Mouse (Mus musculus) brain, embryonic 14.5 days (tissue): Measurements from ENCODE around the gene Arsa.

Source experiments
- CTCF ChIP-seq: fragments of 200-500 bp; IDR thresholded peaks from 2 replicates; pipeline ENCODE4 v1.5.1; 2012; ENCODE audit warnings: inconsistent platforms, mild to moderate bottlenecking, moderate library complexity, borderline replicate concordance; ENCODE audit not compliant: insufficient read depth, insufficient read length; ENCODE audit errors: extremely low read depth
- POLR2A ChIP-seq: fragments of 200-500 bp; IDR thresholded peaks from 2 replicates; pipeline ENCODE4 v1.6.1; 2012; ENCODE audit warnings: mild to moderate bottlenecking, inconsistent platforms, borderline replicate concordance; ENCODE audit not compliant: poor library complexity, insufficient read depth, insufficient read length, severe bottlenecking; ENCODE audit errors: extremely low read depth

- no peak for TF ChIP-seq CTCF
- no peak for TF ChIP-seq POLR2A
Measured at GRCm38 (mm10) chr15:89521951-89522350, 44.7 kb upstream of the Arsa start.
